Mouse (Mus musculus) CH12.LX (cell line): Measurements from ENCODE around the gene Fam210b. TPM values are rescaled to one million over a fixed set of nuclear protein-coding genes. Genes with fewer than 3 reads are reported as not detected.

ENCODE experiments used
- DNase-seq: peaks from one replicate; pipeline ENCODE4 v3.0.0-alpha.2; 2013; ENCODE audit errors: extremely low read depth
- H3K27ac ChIP-seq: 2 replicates; pipeline ENCODE4 v1.5.1; 2012; ENCODE audit warnings: low read depth, mild to moderate bottlenecking, control low read depth, moderate library complexity; ENCODE audit not compliant: insufficient read depth
- H3K27me3 ChIP-seq: replicated peaks from 2 replicates; pipeline ENCODE3; 2012; ENCODE audit warnings: inconsistent platforms
- H3K36me3 ChIP-seq, 2 experiments: replicated peaks in 1 of 2; 2 replicates each; pipeline versions ENCODE3 to v1.6.1; 2012; ENCODE audit warnings: inconsistent platforms in 1 of 2, low read length in 1 of 2, mild to moderate bottlenecking in 1 of 2, mixed read lengths in 1 of 2, moderate library complexity in 1 of 2; ENCODE audit not compliant: control insufficient read depth in 1 of 2, insufficient read depth in 1 of 2
- H3K4me1 ChIP-seq, 2 experiments: 2 replicates each; pipeline ENCODE4 v1.6.1; 2012; ENCODE audit warnings: inconsistent platforms in 1 of 2, moderate library complexity in 1 of 2; ENCODE audit not compliant: insufficient read depth in 2 of 2, control insufficient read depth in 1 of 2
- H3K4me2 ChIP-seq: 2 replicates; pipeline ENCODE4 v1.6.1; 2012; ENCODE audit warnings: low read depth, mild to moderate bottlenecking, control low read depth; ENCODE audit not compliant: poor library complexity, insufficient read depth, severe bottlenecking
- H3K4me3 ChIP-seq, 3 experiments: fragments of 150-350 bp in 1 of 3; sonication (generic) in 1 of 3; replicated peaks in 1 of 3; 2 replicates each; pipeline versions ENCODE3 to v1.5.1; 2011 to 2012; ENCODE audit warnings: low read depth in 2 of 3, low read length in 2 of 3, mild to moderate bottlenecking in 2 of 3, moderate library complexity in 2 of 3, control low read depth in 1 of 3, improper control_type of control experiment in 1 of 3, inconsistent platforms in 1 of 3, mixed read lengths in 1 of 3; ENCODE audit not compliant: poor library complexity in 1 of 3
- H3K79me2 ChIP-seq: replicated peaks from 2 replicates; pipeline ENCODE4 v1.6.1; 2012; ENCODE audit warnings: mild to moderate bottlenecking, moderate library complexity; ENCODE audit not compliant: control insufficient read depth, poor library complexity, insufficient read depth, severe bottlenecking; ENCODE audit errors: extremely low read depth
- H3K9ac ChIP-seq: 2 replicates; pipeline ENCODE4 v1.6.1; 2012; ENCODE audit warnings: low read depth, mild to moderate bottlenecking, control low read depth, moderate library complexity; ENCODE audit not compliant: insufficient read depth
- H3K9me3 ChIP-seq: replicated peaks from 2 replicates; pipeline ENCODE3; 2012; ENCODE audit warnings: low read length, inconsistent platforms, mixed read lengths
- BHLHE40 ChIP-seq: IDR thresholded peaks from 2 replicates; pipeline ENCODE4 v1.6.1; 2011; ENCODE audit warnings: mild to moderate bottlenecking, low read depth, low read length, improper control_type of control experiment
- CHD1 ChIP-seq: IDR thresholded peaks from 2 replicates; pipeline ENCODE4 v1.6.1; 2012; ENCODE audit warnings: low read depth, low read length, improper control_type of control experiment, inconsistent platforms
- CHD2 ChIP-seq: IDR thresholded peaks from 2 replicates; pipeline ENCODE4 v1.6.1; 2011; ENCODE audit warnings: low read length, improper control_type of control experiment
- E2F4 ChIP-seq: IDR thresholded peaks from 2 replicates; pipeline ENCODE4 v1.6.1; 2011; ENCODE audit warnings: low read depth, low read length, improper control_type of control experiment; ENCODE audit not compliant: insufficient replicate concordance
- ELF1 ChIP-seq: IDR thresholded peaks from 2 replicates; pipeline ENCODE4 v1.6.1; 2014; ENCODE audit warnings: low read depth, mild to moderate bottlenecking, inconsistent platforms, low read length, improper control_type of control experiment
- GABPA ChIP-seq: IDR thresholded peaks from 2 replicates; pipeline ENCODE4 v1.6.1; 2012; ENCODE audit warnings: low read depth, low read length, improper control_type of control experiment, inconsistent platforms; ENCODE audit not compliant: insufficient replicate concordance
- IRF4 ChIP-seq: IDR thresholded peaks from 2 replicates; pipeline ENCODE4 v1.6.1; 2014; ENCODE audit warnings: low read depth, mild to moderate bottlenecking, inconsistent platforms, low read length, improper control_type of control experiment
- MAX ChIP-seq: IDR thresholded peaks from 2 replicates; pipeline ENCODE4 v1.6.1; 2011; ENCODE audit warnings: low read length, improper control_type of control experiment
- MEF2A ChIP-seq: IDR thresholded peaks from 2 replicates; pipeline ENCODE4 v1.6.1; 2014; ENCODE audit warnings: low read depth, mild to moderate bottlenecking, inconsistent platforms, low read length, improper control_type of control experiment, borderline replicate concordance
- MYC ChIP-seq: IDR thresholded peaks from 2 replicates; pipeline ENCODE4 v1.6.1; 2011; ENCODE audit warnings: low read depth, mild to moderate bottlenecking, improper control_type of control experiment, low read length
- NRF1 ChIP-seq: IDR thresholded peaks from 2 replicates; pipeline ENCODE4 v1.6.1; 2014; ENCODE audit warnings: low read depth, mild to moderate bottlenecking, inconsistent platforms, low read length, improper control_type of control experiment, moderate library complexity
- POLR2A ChIP-seq: IDR thresholded peaks from 2 replicates; pipeline ENCODE4 v1.6.1; 2011; ENCODE audit warnings: low read depth, mild to moderate bottlenecking, improper control_type of control experiment, low read length
- POLR2AphosphoS2 ChIP-seq: IDR thresholded peaks from 2 replicates; pipeline ENCODE4 v1.6.1; 2011; ENCODE audit warnings: low read depth, low read length, improper control_type of control experiment
- UBTF ChIP-seq: IDR thresholded peaks from 2 replicates; pipeline ENCODE4 v1.6.1; 2012; ENCODE audit warnings: low read depth, mild to moderate bottlenecking, inconsistent platforms, low read length, improper control_type of control experiment, moderate library complexity
- ZKSCAN1 ChIP-seq: IDR thresholded peaks from 2 replicates; pipeline ENCODE4 v1.6.1; 2012; ENCODE audit warnings: low read depth, inconsistent platforms, low read length, improper control_type of control experiment, borderline replicate concordance
- dilution Hi-C: fragments of 300-500 bp; cut with MboI; formaldehyde crosslinking; loops from 2 replicates; pipeline ENCODE4 v1.14.3; 2020; ENCODE audit warnings: low sequenced_read_pairs; ENCODE audit not compliant: extremely low pct_unique_long_range_greater_than_20kb, extremely low pct_ligation_motif_present
- in situ Hi-C: fragments of 300-500 bp; cut with MboI; formaldehyde crosslinking; loops from 3 replicates; pipeline ENCODE4 v1.14.3; 2019; ENCODE audit warnings: low sequenced_read_pairs, low pct_ligation_motif_present, low pct_unique_long_range_greater_than_20kb, mixed read lengths
- polyA plus RNA-seq: library from polyadenylated mRNA; unstranded; fragments of >175 nt; gene quantifications from 2 replicates; pipeline ENCODE4 v1.2.1, GENCODE M21; 2012; ENCODE audit warnings: low read depth; ENCODE audit not compliant: insufficient read length
- total RNA-seq, 2 experiments: library from RNA; depleted of rRNA; stranded (reverse); fragments of 300-350 nt in 1 of 2; fragments of >200 nt in 1 of 2; gene quantifications; 2 replicates each; pipeline ENCODE4 v1.2.3; 2012 to 2014

Gene Fam210b
- total RNA-seq (2012; rRNA removed) (1.1 and 1.5 TPM in 2 replicates), total RNA-seq (2014; rRNA removed) (0.58 and 0.68 TPM in 2 replicates), polyA plus RNA-seq (1.1 and 1.2 TPM in 2 replicates)

GRCm38 (mm10) chr2:172345258-172345738 lies at the start of gene Fam210b:
Fam210b (plus strand) TSS chr2:172345565.
- DNase-seq: peak; percentile 96
- H3K36me3 ChIP-seq: no peaks in the 10 kb centered on the region
- no peaks in the 10 kb centered on the region for H3K79me2 ChIP-seq
- peak within 1 kb of the TSS; percentile 96 for H3K4me2 ChIP-seq
- H3K9me3 ChIP-seq: peaks cover 5% of the 10 kb centered on the region
- H3K27me3 ChIP-seq: peaks cover 43% of the 10 kb centered on the region
- dilution Hi-C loops (no loop called here), in situ Hi-C loops (no loop called here)
- TF ChIP-seq POLR2A (peak; percentile 40; the same call in 1 of the 2 replicates), NRF1 (peak; percentile 27; the same call in 1 of the 2 replicates), ELF1 (0 out of 2 replicates have a peak, but pooled peaks have one; percentile 65), IRF4 (no peak), E2F4 (no peak), MEF2A (no peak)
- H3K27ac ChIP-seq: no peak within 1 kb of the TSS
- H3K9ac ChIP-seq: peak within 1 kb of the TSS; percentile 8; the same call in 1 of the 2 replicates
- peaks cover 3 to 5% of the 10 kb centered on the region in 2 experiments; a peak in 1 of 4 replicates for H3K4me1 ChIP-seq
- H3K4me3 ChIP-seq: peak within 1 kb of the TSS; percentile 54 to 58 (median 54)

- H3K4me1 ChIP-seq: peaks cover 18 to 64% of the 10 kb centered on the region in 2 experiments
- no peak overlapping the region for H3K4me2 ChIP-seq
- peaks cover 8% of the 10 kb centered on the region for H3K9me3 ChIP-seq
- H3K79me2 ChIP-seq: peaks cover 18% of the 10 kb centered on the region
- dilution Hi-C loops: no loop called here
- no peak for TF ChIP-seq MAX
- TF ChIP-seq BHLHE40: no peak
- TF ChIP-seq POLR2AphosphoS2: no peak
- no peak for TF ChIP-seq ZKSCAN1
- TF ChIP-seq MYC: no peak
- no peak for TF ChIP-seq CHD2
- no peak for TF ChIP-seq GABPA
- TF ChIP-seq CHD1: no peak
- no peak for TF ChIP-seq UBTF
- TF ChIP-seq, all 38 proteins: peak for 0
- no peak overlapping the region for H3K27ac ChIP-seq
- H3K9ac ChIP-seq: no peak overlapping the region
- no peaks in the 10 kb centered on the region for H3K27me3 ChIP-seq
- no peak overlapping the region for H3K4me3 ChIP-seq
- peaks cover 21 to 68% of the 10 kb centered on the region in 2 experiments for H3K36me3 ChIP-seq
- no peak for DNase-seq
- in situ Hi-C loops: no loop called here
Observed at GRCm38 (mm10) chr2:172298083-172298482, 47.3 kb upstream of the Fam210b start.
